In genomic region chr10:24622586-24622985, GRCm38 (mm10) we compare ENCODE assay signal across 7 mouse cellular contexts. TPM values are rescaled to one million over a fixed set of nuclear protein-coding genes. Genes with fewer than 3 reads are reported as not detected.
DNase-seq lines count a peak whose midpoint lies in the region; ATAC-seq lines count a peak whose summit lies in the region.

No protein-coding gene starts in this region.

- DNase-seq in right cerebral cortex, adult 18-20 months = peak; percentile 34
- DNase-seq in right cerebral cortex, postnatal 25 days = no peak
- peak; percentile 68 to 92 for DNase-seq in adrenal gland, adult (ENCODE audit: inconsistent age in 2 of 2, low spot score in 1 of 2)
- peak; percentile 73 for DNase-seq in embryo, embryonic 11 days
- peak; percentile 69 to 81 for DNase-seq in lung, adult 18-20 months
- DNase-seq in right cerebral cortex, postnatal 4 days = peak; percentile 84

- ATAC-seq in hematopoietic stem cell, adult 5-6 weeks (replicated peaks in 1 of 2; ENCODE audit: insufficient read depth in 1 of 2, low FRiP score in 2 of 2, low TSS enrichment in 1 of 2, low read depth in 1 of 2, poor library complexity in 2 of 2, severe bottlenecking in 2 of 2) = peak; percentile 76 to 82; a peak in 3 of 4 replicates

RNA-seq across cellular contexts. Expression of gene Ccn2, which starts 27.3 kb away (rescaled TPM):
- not detected in 2 replicates for total RNA-seq in hematopoietic stem cell, adult 5-6 weeks (2017)
